Mouse (Mus musculus) left cerebral cortex, postnatal 4 days (tissue): ENCODE results near the gene Patl2. TPM values are rescaled to one million over a fixed set of nuclear protein-coding genes. Genes with fewer than 3 reads are reported as not detected.

ENCODE experiments used
- DNase-seq: peaks from one replicate; pipeline ENCODE4 v3.0.0-alpha.2; 2022
- intact Hi-C: fragments of 180-260 bp; cut with DNase I; formaldehyde crosslinking; loops from one replicate; pipeline ENCODE4 v1.15.1; 2025
- total RNA-seq, 2 experiments: library from RNA; stranded (reverse); gene quantifications; 2 replicates each; pipeline ENCODE4 v1.2.3; 2021

Patl2 gene
- total RNA-seq, 2 experiments from 2014 or later = not detected

- no peak for DNase-seq
These were observed 5.8 kb downstream of the Patl2 start for GRCm38 (mm10) chr2:122180051-122180822.

GRCm38 (mm10) chr2:122172188-122172587, 13.8 kb downstream of the Patl2 start:
- peak; percentile 10 for DNase-seq
- intact Hi-C loops = no loop called here

More at GRCm38 (mm10) chr2:122180051-122180822, 5.8 kb downstream of the Patl2 start:
- intact Hi-C loops = loop anchor here (10.0 kb wide), 1 partner anchor 375 kb away; no protein-coding TSS in a partner anchor

- intact Hi-C loops = no loop called here
- DNase-seq = no peak
These were observed 14.7 kb downstream of the Patl2 start for GRCm38 (mm10) chr2:122171292-122171691.

- DNase-seq = no peak
- intact Hi-C loops = loop anchor here (5.0 kb wide), 1 partner anchor 92 kb away; no protein-coding TSS in a partner anchor
These were observed 21.7 kb downstream of the Patl2 start for GRCm38 (mm10) chr2:122164293-122164692.

GRCm38 (mm10) chr2:122163430-122164195, 22.4 kb downstream of the Patl2 start:
- intact Hi-C loops = loop anchor here (5.0 kb wide), 1 partner anchor 91 kb away; no protein-coding TSS in a partner anchor
- DNase-seq = no peak

GRCm38 (mm10) chr2:122162529-122162928, 23.5 kb downstream of the Patl2 start:
- intact Hi-C loops = loop anchor here (5.0 kb wide), 1 partner anchor 90 kb away; no protein-coding TSS in a partner anchor
- DNase-seq = no peak

- DNase-seq = no peak
- intact Hi-C loops = loop anchor here (5.0 kb wide), 1 partner anchor 89 kb away; no protein-coding TSS in a partner anchor
These were observed 24.4 kb downstream of the Patl2 start for GRCm38 (mm10) chr2:122161542-122161941.

GRCm38 (mm10) chr2:122160680-122161079, 25.3 kb downstream of the Patl2 start, which contains the start of gene Trim69:
Gene Trim69, plus strand, starts transcription at chr2:122160700.
- DNase-seq = peak; percentile 85

GRCm38 (mm10) chr2:122159667-122160066, 26.3 kb downstream of the Patl2 start:
- intact Hi-C loops = loop anchor here (5.0 kb wide), 1 partner anchor 87 kb away; no protein-coding TSS in a partner anchor
- DNase-seq = no peak

More at GRCm38 (mm10) chr2:122160680-122161079, 25.3 kb downstream of the Patl2 start, which contains the start of gene Trim69:
- intact Hi-C loops = loop anchor here (5.0 kb wide), 1 partner anchor 88 kb away; no protein-coding TSS in a partner anchor

GRCm38 (mm10) chr2:122158362-122158802, 27.6 kb downstream of the Patl2 start:
- DNase-seq = no peak
- intact Hi-C loops = no loop called here

GRCm38 (mm10) chr2:122157561-122157960, 28.4 kb downstream of the Patl2 start:
- DNase-seq = no peak
- intact Hi-C loops = no loop called here

GRCm38 (mm10) chr2:122156051-122156700, 29.8 kb downstream of the Patl2 start:
- intact Hi-C loops = no loop called here
- no peak for DNase-seq

- no peak for DNase-seq
- intact Hi-C loops = no loop called here
These were observed 30.7 kb downstream of the Patl2 start for GRCm38 (mm10) chr2:122155292-122155691.

GRCm38 (mm10) chr2:122154479-122154878, 31.5 kb downstream of the Patl2 start:
- intact Hi-C loops = no loop called here
- DNase-seq = no peak

- intact Hi-C loops = no loop called here
- DNase-seq = no peak
These were observed 32.2 kb downstream of the Patl2 start for GRCm38 (mm10) chr2:122153681-122154365.

- intact Hi-C loops = no loop called here
- DNase-seq = no peak
These were observed 33.1 kb downstream of the Patl2 start for GRCm38 (mm10) chr2:122152850-122153249.

GRCm38 (mm10) chr2:122151221-122151620, 34.8 kb downstream of the Patl2 start:
- DNase-seq = no peak
- intact Hi-C loops = no loop called here

GRCm38 (mm10) chr2:122149716-122150115, 36.3 kb downstream of the Patl2 start:
- DNase-seq = no peak
- intact Hi-C loops = no loop called here

- DNase-seq = no peak
- intact Hi-C loops = no loop called here
These were observed 36.7 kb downstream of the Patl2 start for GRCm38 (mm10) chr2:122149316-122149715.
